Mouse (Mus musculus): ENCODE measurements around the gene Spg7. TPM values are rescaled to one million over a fixed set of nuclear protein-coding genes. Genes with fewer than 3 reads are reported as not detected.

The Spg7 gene
- total and polyA plus RNA-seq, 2 experiments from 2014 or later: 51.3 to 64.3 TPM

- Histone ChIP-seq H3K9me3 (ENCODE audit: low read length) (no peaks in the 10 kb centered on the region), H3K27ac (ENCODE audit: low read depth, low read length) (no peak overlapping the region), H3K27me3 (ENCODE audit: insufficient read depth, low read length) (peaks cover 19% of the 10 kb centered on the region), H3K4me3 (ENCODE audit: low read depth, low read length) (peak overlapping the region; percentile 51), H3K4me2 (ENCODE audit: low read depth, low read length, poor library complexity, severe bottlenecking) (peak overlapping the region; percentile 87), H3K4me1 (ENCODE audit: insufficient read depth, low read length) (0 out of 2 replicates have a peak, but pooled peaks cover 4% of the 10 kb centered on the region), H3K9ac (replicated peaks; ENCODE audit: low read length, poor library complexity, severe bottlenecking) (peak overlapping the region; percentile 61), H3K36me3 (ENCODE audit: insufficient read depth, low read length) (no peaks in the 10 kb centered on the region)
- TF ChIP-seq CTCF (IDR thresholded peaks at IDR 0.05): no peak
- 1% methylated on average over 17 of the region's 17 CpGs for WGBS
- ATAC-seq (ENCODE audit: low FRiP score) (no peak), DNase-seq (ENCODE audit: low spot score) (no peak)
Observed at GRCm38 (mm10) chr8:123117744-123118143, 55.0 kb downstream of the Spg7 start.

- no peak for ATAC-seq (ENCODE audit: low FRiP score)
- H3K9ac ChIP-seq (replicated peaks; ENCODE audit: low read length, poor library complexity, severe bottlenecking): no peak overlapping the region
- H3K27ac ChIP-seq (ENCODE audit: low read depth, low read length): no peak overlapping the region
- no peak overlapping the region for H3K4me2 ChIP-seq (ENCODE audit: low read depth, low read length, poor library complexity, severe bottlenecking)
- H3K4me3 ChIP-seq (ENCODE audit: low read depth, low read length): no peak overlapping the region
- no peaks in the 10 kb centered on the region for H3K36me3 ChIP-seq (ENCODE audit: insufficient read depth, low read length)
- DNase-seq (ENCODE audit: low spot score): no peak
- 0 out of 2 replicates have a peak, but pooled peaks cover 3% of the 10 kb centered on the region for H3K4me1 ChIP-seq (ENCODE audit: insufficient read depth, low read length)
- H3K9me3 ChIP-seq (ENCODE audit: low read length): no peaks in the 10 kb centered on the region
- WGBS: 70% methylated on average over 9 of the region's 9 CpGs
- no peak for TF ChIP-seq CTCF (IDR thresholded peaks at IDR 0.05)
- peaks cover 11% of the 10 kb centered on the region for H3K27me3 ChIP-seq (ENCODE audit: insufficient read depth, low read length)
Observed at GRCm38 (mm10) chr8:123122059-123122458, 59.3 kb downstream of the Spg7 start.

- Histone ChIP-seq H3K36me3 (ENCODE audit: insufficient read depth, low read length) (no peaks in the 10 kb centered on the region), H3K27me3 (ENCODE audit: insufficient read depth, low read length) (peaks cover 15% of the 10 kb centered on the region), H3K4me2 (ENCODE audit: low read depth, low read length, poor library complexity, severe bottlenecking) (no peak overlapping the region), H3K4me1 (ENCODE audit: insufficient read depth, low read length) (no peaks in the 10 kb centered on the region), H3K9ac (replicated peaks; ENCODE audit: low read length, poor library complexity, severe bottlenecking) (no peak overlapping the region), H3K4me3 (ENCODE audit: low read depth, low read length) (no peak overlapping the region), H3K9me3 (ENCODE audit: low read length) (no peaks in the 10 kb centered on the region), H3K27ac (ENCODE audit: low read depth, low read length) (no peak overlapping the region)
- WGBS: 77% methylated on average over 5 of the region's 5 CpGs
- no peak for TF ChIP-seq CTCF (IDR thresholded peaks at IDR 0.05)
- DNase-seq (ENCODE audit: low spot score): no peak
- ATAC-seq (ENCODE audit: low FRiP score): no peak
Observed at GRCm38 (mm10) chr8:123122670-123123069, 59.9 kb downstream of the Spg7 start.

GRCm38 (mm10) chr8:123126193-123126816, 63.6 kb downstream of the Spg7 start:
- no peak overlapping the region for H3K27ac ChIP-seq (ENCODE audit: low read depth, low read length)
- peak; percentile 31; the same call in 1 of the 2 replicates for ATAC-seq (ENCODE audit: low FRiP score)
- H3K9ac ChIP-seq (replicated peaks; ENCODE audit: low read length, poor library complexity, severe bottlenecking): no peak overlapping the region
- no peak overlapping the region for H3K4me2 ChIP-seq (ENCODE audit: low read depth, low read length, poor library complexity, severe bottlenecking)
- H3K4me1 ChIP-seq (ENCODE audit: insufficient read depth, low read length): no peaks in the 10 kb centered on the region
- WGBS: 9% methylated on average over 19 of the region's 19 CpGs
- DNase-seq (ENCODE audit: low spot score): no peak
- peaks cover 8% of the 10 kb centered on the region for H3K27me3 ChIP-seq (ENCODE audit: insufficient read depth, low read length)
- TF ChIP-seq CTCF (IDR thresholded peaks at IDR 0.05): no peak
- no peak overlapping the region for H3K4me3 ChIP-seq (ENCODE audit: low read depth, low read length)
- no peaks in the 10 kb centered on the region for H3K36me3 ChIP-seq (ENCODE audit: insufficient read depth, low read length)
- no peaks in the 10 kb centered on the region for H3K9me3 ChIP-seq (ENCODE audit: low read length)

GRCm38 (mm10) chr8:123131041-123131440, 68.3 kb downstream of the Spg7 start:
- H3K9me3 ChIP-seq (ENCODE audit: low read length): no peaks in the 10 kb centered on the region
- ATAC-seq (ENCODE audit: low FRiP score) (no peak), DNase-seq (ENCODE audit: low spot score) (no peak)
- peaks cover 11% of the 10 kb centered on the region; the same call in 1 of the 2 replicates for H3K4me1 ChIP-seq (ENCODE audit: insufficient read depth, low read length)
- no peak overlapping the region for H3K9ac ChIP-seq (replicated peaks; ENCODE audit: low read length, poor library complexity, severe bottlenecking)
- TF ChIP-seq CTCF (IDR thresholded peaks at IDR 0.05): no peak
- H3K36me3 ChIP-seq (ENCODE audit: insufficient read depth, low read length): no peaks in the 10 kb centered on the region
- peaks cover 8% of the 10 kb centered on the region for H3K27me3 ChIP-seq (ENCODE audit: insufficient read depth, low read length)
- H3K27ac ChIP-seq (ENCODE audit: low read depth, low read length): no peak overlapping the region
- H3K4me3 ChIP-seq (ENCODE audit: low read depth, low read length): no peak overlapping the region
- no peak overlapping the region for H3K4me2 ChIP-seq (ENCODE audit: low read depth, low read length, poor library complexity, severe bottlenecking)
- WGBS: 73% methylated on average over 9 of the region's 9 CpGs

GRCm38 (mm10) chr8:123132953-123133352, 70.2 kb downstream of the Spg7 start:
- no peak overlapping the region for H3K4me3 ChIP-seq (ENCODE audit: low read depth, low read length)
- H3K9ac ChIP-seq (replicated peaks; ENCODE audit: low read length, poor library complexity, severe bottlenecking): no peak overlapping the region
- TF ChIP-seq CTCF (IDR thresholded peaks at IDR 0.05): peak; percentile 17; the same call in 1 of the 2 replicates
- 100% methylated on average over 2 of the region's 2 CpGs for whole genome bisulfite sequencing
- peaks cover 11% of the 10 kb centered on the region; the same call in 1 of the 2 replicates for H3K4me1 ChIP-seq (ENCODE audit: insufficient read depth, low read length)
- ATAC-seq (ENCODE audit: low FRiP score): no peak
- no peak overlapping the region for H3K4me2 ChIP-seq (ENCODE audit: low read depth, low read length, poor library complexity, severe bottlenecking)
- H3K9me3 ChIP-seq (ENCODE audit: low read length): no peaks in the 10 kb centered on the region
- no peak overlapping the region for H3K27ac ChIP-seq (ENCODE audit: low read depth, low read length)
- DNase-seq (ENCODE audit: low spot score): no peak
- no peaks in the 10 kb centered on the region for H3K36me3 ChIP-seq (ENCODE audit: insufficient read depth, low read length)
- H3K27me3 ChIP-seq (ENCODE audit: insufficient read depth, low read length): no peaks in the 10 kb centered on the region

Measured in midbrain, postnatal 0 days (tissue).